Mouse (Mus musculus) ES-E14 (cell line): ENCODE measurements at regions not wholly inside any gene's neighbourhood (a gene's known extent, or its start where the extent isn't known, plus 50 kb on each side); places are given as distances from the start of the nearest gene placed in this dataset.

Source experiments
- CHD2 ChIP-seq: IDR thresholded peaks from 2 replicates; pipeline ENCODE4 v1.6.1; 2014; ENCODE audit warnings: mild to moderate bottlenecking, low read depth, low read length, inconsistent platforms
- MAFK ChIP-seq: IDR thresholded peaks from 2 replicates; pipeline ENCODE4 v1.6.1; 2014; ENCODE audit warnings: mild to moderate bottlenecking, low read depth, low read length, inconsistent platforms; ENCODE audit not compliant: insufficient read depth

GRCm38 (mm10) chr1:143019982-143020381, 620.5 kb upstream of the B3galt2 start:
- TF ChIP-seq CHD2 (no peak), MAFK (no peak)
